Mouse (Mus musculus): Measurements from ENCODE around the gene Olfr284. TPM values are rescaled to one million over a fixed set of nuclear protein-coding genes. Genes with fewer than 3 reads are reported as not detected.

The Olfr284 gene
- polyA plus RNA-seq (2016; fragmentation: Nextera tagmentation; extraction: Ambion mirVana): not detected in 2 replicates

DNA sequence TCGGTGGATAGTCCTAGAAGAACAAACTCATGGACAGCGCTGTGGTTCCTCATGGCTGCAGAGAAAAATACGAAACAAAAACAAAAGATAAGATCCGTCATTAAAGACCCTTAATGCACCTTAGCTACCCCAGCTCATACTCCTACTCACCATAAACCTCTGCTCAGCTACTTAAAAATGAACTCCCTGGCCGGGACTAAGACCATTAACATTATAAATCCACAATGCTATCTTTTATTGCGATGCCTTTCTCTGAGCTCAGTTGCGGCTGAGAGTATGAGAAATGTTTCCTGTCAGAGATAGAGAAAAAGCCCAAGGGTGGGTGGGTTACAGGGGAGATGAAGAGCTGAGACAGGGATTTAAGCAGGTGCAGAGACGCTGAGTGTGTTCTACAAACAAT, at the start of gene Olfr284:
Gene Olfr284 (minus strand): TSS at position 101 of the 400 bp plus-strand sequence.
- H3K4me1 ChIP-seq: no peaks in the 10 kb centered on the region
- no peak for ATAC-seq (ENCODE audit: low FRiP score)
- 86% methylated on average over 8 of the region's 8 CpGs for WGBS
- H3K4me2 ChIP-seq (replicated peaks): no peak within 1 kb of the TSS
- H3K9me3 ChIP-seq (replicated peaks): no peaks in the 10 kb centered on the region
- no peak within 1 kb of the TSS for H3K27ac ChIP-seq
- H3K4me3 ChIP-seq: no peak within 1 kb of the TSS
- no peaks in the 10 kb centered on the region for H3K36me3 ChIP-seq
- no peaks in the 10 kb centered on the region for H3K27me3 ChIP-seq
- no peak within 1 kb of the TSS for H3K9ac ChIP-seq

- no peaks in the 10 kb centered on the region for H3K36me3 ChIP-seq
- no peaks in the 10 kb centered on the region for H3K9me3 ChIP-seq (replicated peaks)
- H3K4me1 ChIP-seq: no peaks in the 10 kb centered on the region
- no peaks in the 10 kb centered on the region for H3K27me3 ChIP-seq
- H3K27ac ChIP-seq: no peak overlapping the region
- ATAC-seq (ENCODE audit: low FRiP score): no peak
- WGBS: 36% methylated on average over 7 of the region's 7 CpGs
- H3K4me2 ChIP-seq (replicated peaks): no peak overlapping the region
- H3K4me3 ChIP-seq: no peak overlapping the region
- no peak overlapping the region for H3K9ac ChIP-seq
Observed at GRCm38 (mm10) chr15:98389796-98390195, 49.0 kb upstream of the Olfr284 start.

- Histone ChIP-seq H3K4me1 (no peaks in the 10 kb centered on the region), H3K9me3 (replicated peaks) (no peaks in the 10 kb centered on the region), H3K36me3 (no peaks in the 10 kb centered on the region), H3K9ac (no peak overlapping the region), H3K27me3 (no peaks in the 10 kb centered on the region), H3K4me2 (replicated peaks) (no peak overlapping the region), H3K27ac (no peak overlapping the region), H3K4me3 (no peak overlapping the region)
- 81% methylated on average over 2 of the region's 2 CpGs for WGBS
- no peak for ATAC-seq (ENCODE audit: low FRiP score)
Observed at GRCm38 (mm10) chr15:98387621-98388020, 46.8 kb upstream of the Olfr284 start.

GRCm38 (mm10) chr15:98380846-98381245, 40.1 kb upstream of the Olfr284 start, which contains the start of gene Olfr283:
Gene Olfr283, minus strand, starts transcription at chr15:98380946.
- Histone ChIP-seq H3K27ac (no peak within 1 kb of the TSS), H3K36me3 (no peaks in the 10 kb centered on the region), H3K9ac (no peak within 1 kb of the TSS), H3K4me3 (no peak within 1 kb of the TSS), H3K27me3 (no peaks in the 10 kb centered on the region), H3K4me2 (replicated peaks) (no peak within 1 kb of the TSS), H3K4me1 (no peaks in the 10 kb centered on the region), H3K9me3 (replicated peaks) (no peaks in the 10 kb centered on the region)
- ATAC-seq (ENCODE audit: low FRiP score): no peak
- WGBS: 83% methylated on average over 6 of the region's 6 CpGs

- Histone ChIP-seq H3K27me3 (no peaks in the 10 kb centered on the region), H3K4me1 (no peaks in the 10 kb centered on the region), H3K9ac (no peak overlapping the region), H3K9me3 (replicated peaks) (no peaks in the 10 kb centered on the region), H3K4me2 (replicated peaks) (no peak overlapping the region), H3K27ac (no peak overlapping the region), H3K36me3 (no peaks in the 10 kb centered on the region), H3K4me3 (no peak overlapping the region)
- 93% methylated on average over 13 of the region's 13 CpGs for WGBS
- no peak for ATAC-seq (ENCODE audit: low FRiP score)
Observed at GRCm38 (mm10) chr15:98378209-98378608, 37.4 kb upstream of the Olfr284 start.

- no peak within 1 kb of the TSS for H3K27ac ChIP-seq
- H3K9ac ChIP-seq: no peak within 1 kb of the TSS
- no peak within 1 kb of the TSS for H3K4me3 ChIP-seq
- no peaks in the 10 kb centered on the region for H3K27me3 ChIP-seq
- no peak within 1 kb of the TSS for H3K4me2 ChIP-seq (replicated peaks)
- 95% methylated on average over 5 of the region's 5 CpGs for WGBS
- ATAC-seq (ENCODE audit: low FRiP score): no peak
- no peaks in the 10 kb centered on the region for H3K4me1 ChIP-seq
- H3K36me3 ChIP-seq: no peaks in the 10 kb centered on the region
- H3K9me3 ChIP-seq (replicated peaks): no peaks in the 10 kb centered on the region
Observed at GRCm38 (mm10) chr15:98317177-98317724, 23.5 kb downstream of the Olfr284 start, which contains the start of gene Olfr285. Gene Olfr285, minus strand, starts transcription at chr15:98317353.

GRCm38 (mm10) chr15:98315703-98316102, 25.1 kb downstream of the Olfr284 start:
- WGBS: 53% methylated on average over 6 of the region's 6 CpGs
- H3K9me3 ChIP-seq (replicated peaks): no peaks in the 10 kb centered on the region

DNA sequence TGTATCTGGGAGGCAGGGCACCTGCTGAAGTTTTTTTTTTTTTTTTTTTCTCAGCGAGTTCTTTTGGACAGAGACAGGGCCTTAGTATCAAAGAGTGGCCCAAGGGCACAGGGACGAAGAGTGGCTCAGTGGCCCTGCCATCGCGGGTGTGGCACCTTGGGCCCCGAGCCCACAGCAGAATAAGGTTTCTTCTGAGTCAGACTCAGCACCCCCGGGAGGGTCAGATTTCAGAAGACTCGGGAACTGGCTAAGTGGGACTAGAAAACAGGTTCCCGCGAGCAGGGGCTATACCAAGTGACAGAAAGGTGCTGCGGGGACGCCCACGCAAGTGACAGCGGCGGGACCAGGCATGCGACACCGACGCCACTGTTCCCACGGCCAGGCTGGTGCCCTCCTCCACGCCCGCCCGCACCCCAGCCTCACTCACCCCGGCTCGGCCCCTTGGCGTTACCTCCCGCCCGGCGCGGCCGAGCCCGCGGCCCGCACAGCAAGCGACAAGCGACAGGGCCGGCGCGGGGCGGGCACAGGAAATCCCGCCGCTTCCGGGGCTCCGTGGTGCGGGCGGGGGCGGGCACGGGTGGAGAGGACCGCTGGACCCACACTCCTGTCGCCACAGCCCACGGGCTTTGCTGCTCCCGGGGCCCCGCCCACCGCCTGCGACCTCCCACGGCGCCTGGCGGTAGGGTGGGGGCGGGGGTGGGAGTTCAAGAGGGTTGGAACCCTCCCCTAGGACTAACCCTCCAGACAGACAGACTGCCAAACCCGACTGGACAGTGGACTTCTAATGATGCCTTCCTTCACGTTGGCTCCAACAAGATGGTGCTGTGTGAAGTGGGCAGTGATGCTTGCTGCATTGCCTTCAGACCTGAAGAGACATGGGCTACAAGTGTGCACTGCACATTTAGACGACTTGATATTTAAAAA, 44.9 kb downstream of the Olfr284 start, which contains the start of gene Zfp641:
Gene Zfp641 (minus strand): TSS at position 534 of the 924 bp plus-strand sequence.
- Histone ChIP-seq H3K36me3 (0 out of 2 replicates have a peak, but pooled peaks cover 4% of the 10 kb centered on the region), H3K4me3 (peak within 1 kb of the TSS; percentile 73), H3K9ac (peak within 1 kb of the TSS; percentile 82), H3K4me2 (replicated peaks) (peak within 1 kb of the TSS; percentile 94), H3K27ac (no peak within 1 kb of the TSS), H3K4me1 (0 out of 2 replicates have a peak, but pooled peaks cover 5% of the 10 kb centered on the region), H3K9me3 (replicated peaks) (0 out of 2 replicates have a peak, but pooled peaks cover 4% of the 10 kb centered on the region), H3K27me3 (peaks cover 8% of the 10 kb centered on the region; the same call in 1 of the 2 replicates)
- peak; percentile 52; the same call in 1 of the 2 replicates for ATAC-seq (ENCODE audit: low FRiP score)
- 3% methylated on average over 50 of the region's 60 CpGs for WGBS

More at GRCm38 (mm10) chr15:98315703-98316102, 25.1 kb downstream of the Olfr284 start:
- Histone ChIP-seq H3K27ac (no peak overlapping the region), H3K4me3 (no peak overlapping the region), H3K4me1 (no peaks in the 10 kb centered on the region), H3K9ac (no peak overlapping the region), H3K36me3 (no peaks in the 10 kb centered on the region), H3K27me3 (no peaks in the 10 kb centered on the region), H3K4me2 (replicated peaks) (no peak overlapping the region)
- ATAC-seq (ENCODE audit: low FRiP score): no peak

- H3K4me2 ChIP-seq (replicated peaks): no peak overlapping the region
- H3K36me3 ChIP-seq: 0 out of 2 replicates have a peak, but pooled peaks cover 4% of the 10 kb centered on the region
- H3K27ac ChIP-seq: no peak overlapping the region
- 90% methylated on average over 8 of the region's 8 CpGs for WGBS
- H3K9me3 ChIP-seq (replicated peaks): no peaks in the 10 kb centered on the region
- peaks cover 8% of the 10 kb centered on the region; the same call in 1 of the 2 replicates for H3K27me3 ChIP-seq
- H3K4me1 ChIP-seq: 0 out of 2 replicates have a peak, but pooled peaks cover 5% of the 10 kb centered on the region
- no peak overlapping the region for H3K9ac ChIP-seq
- no peak overlapping the region for H3K4me3 ChIP-seq
- no peak for ATAC-seq (ENCODE audit: low FRiP score)
Observed at GRCm38 (mm10) chr15:98293651-98294050, 47.1 kb downstream of the Olfr284 start.

Other genes with a start within 250 kb of the Olfr284 start
- 53.4 TPM in 2 replicates for gene Pfkm, start 248.4 kb downstream of the Olfr284 start, polyA plus RNA-seq (2016; fragmentation: Nextera tagmentation; extraction: Ambion mirVana)
- gene Senp1, start 247.2 kb downstream of the Olfr284 start, polyA plus RNA-seq (2016; fragmentation: Nextera tagmentation; extraction: Ambion mirVana): 38.7 and 39.1 TPM in 2 replicates
- gene Asb8, start 175.4 kb downstream of the Olfr284 start, polyA plus RNA-seq (2016; fragmentation: Nextera tagmentation; extraction: Ambion mirVana): 45.1 and 49.3 TPM in 2 replicates
- gene Ccdc184, start 173.8 kb downstream of the Olfr284 start, polyA plus RNA-seq (2016; fragmentation: Nextera tagmentation; extraction: Ambion mirVana): 24.7 and 26.7 TPM in 2 replicates
- not detected in 2 replicates for gene Olfr288, start 145.4 kb downstream of the Olfr284 start, polyA plus RNA-seq (2016; fragmentation: Nextera tagmentation; extraction: Ambion mirVana)
- not detected in 2 replicates for gene Gm44579, start 120.0 kb downstream of the Olfr284 start, polyA plus RNA-seq (2016; fragmentation: Nextera tagmentation; extraction: Ambion mirVana)
- not detected in 2 replicates for gene Olfr287, start 119.9 kb downstream of the Olfr284 start, polyA plus RNA-seq (2016; fragmentation: Nextera tagmentation; extraction: Ambion mirVana)
- gene Olfr286, start 106.5 kb downstream of the Olfr284 start, polyA plus RNA-seq (2016; fragmentation: Nextera tagmentation; extraction: Ambion mirVana): not detected in 2 replicates
- gene H1fnt, start 83.7 kb downstream of the Olfr284 start, polyA plus RNA-seq (2016; fragmentation: Nextera tagmentation; extraction: Ambion mirVana): not detected in 2 replicates
- gene Zfp641, start 44.8 kb downstream of the Olfr284 start, polyA plus RNA-seq (2016; fragmentation: Nextera tagmentation; extraction: Ambion mirVana): 3.0 and 3.7 TPM in 2 replicates
- not detected in 2 replicates for gene Olfr285, start 23.6 kb downstream of the Olfr284 start, polyA plus RNA-seq (2016; fragmentation: Nextera tagmentation; extraction: Ambion mirVana)
- gene Olfr283, start 40.0 kb upstream of the Olfr284 start, polyA plus RNA-seq (2016; fragmentation: Nextera tagmentation; extraction: Ambion mirVana): not detected in 2 replicates
- not detected in 2 replicates for gene Olfr282, start 90.2 kb upstream of the Olfr284 start, polyA plus RNA-seq (2016; fragmentation: Nextera tagmentation; extraction: Ambion mirVana)
- not detected in 2 replicates for gene Olfr281, start 111.6 kb upstream of the Olfr284 start, polyA plus RNA-seq (2016; fragmentation: Nextera tagmentation; extraction: Ambion mirVana)
- not detected in 2 replicates for gene OR5BS1P, start 128.9 kb upstream of the Olfr284 start, polyA plus RNA-seq (2016; fragmentation: Nextera tagmentation; extraction: Ambion mirVana)
- gene Lalba, start 141.7 kb upstream of the Olfr284 start, polyA plus RNA-seq (2016; fragmentation: Nextera tagmentation; extraction: Ambion mirVana): not detected in 2 replicates
- gene Olfr279, start 151.4 kb upstream of the Olfr284 start, polyA plus RNA-seq (2016; fragmentation: Nextera tagmentation; extraction: Ambion mirVana): not detected in 2 replicates
- gene Kansl2, start 193.3 kb upstream of the Olfr284 start, polyA plus RNA-seq (2016; fragmentation: Nextera tagmentation; extraction: Ambion mirVana): 166 and 167 TPM in 2 replicates
- gene Ccnt1, start 229.9 kb upstream of the Olfr284 start, polyA plus RNA-seq (2016; fragmentation: Nextera tagmentation; extraction: Ambion mirVana): 63.2 and 65.5 TPM in 2 replicates
- gene 4930415O20Rik, start 230.0 kb upstream of the Olfr284 start, polyA plus RNA-seq (2016; fragmentation: Nextera tagmentation; extraction: Ambion mirVana): 0.43 and 0.46 TPM in 2 replicates